Mouse (Mus musculus) large intestine, adult 2 months (tissue): ENCODE results near the gene Gstt4. TPM values are rescaled to one million over a fixed set of nuclear protein-coding genes. Genes with fewer than 3 reads are reported as not detected.

Experiments used
- polyA plus RNA-seq: library from polyadenylated mRNA; depleted of rRNA; stranded (reverse); fragments of >200 nt; gene quantifications from 2 replicates; pipeline ENCODE4 v1.2.3, GENCODE M21; 2012; rRNA removed

Gene Gstt4
- polyA plus RNA-seq, 1 experiment: not detected

Other genes with a start within 250 kb of the Gstt4 start
- 16.0 and 26.1 TPM in 2 replicates for gene Ggt5, start 233.2 kb downstream of the Gstt4 start, polyA plus RNA-seq
- gene Susd2, start 178.5 kb downstream of the Gstt4 start, polyA plus RNA-seq: 42.9 and 124 TPM in 2 replicates
- gene Cabin1, start 58.2 kb downstream of the Gstt4 start, polyA plus RNA-seq: 20.3 and 36.0 TPM in 2 replicates
- gene Ddt, start 49.1 kb downstream of the Gstt4 start, polyA plus RNA-seq: 81.4 and 104 TPM in 2 replicates
- 0.48 and 0.58 TPM in 2 replicates for gene Gm20441, start 41.6 kb downstream of the Gstt4 start, polyA plus RNA-seq
- 48.6 and 59.5 TPM in 2 replicates for gene Gstt3, start 41.1 kb downstream of the Gstt4 start, polyA plus RNA-seq
- gene Gstt1, start 24.0 kb downstream of the Gstt4 start, polyA plus RNA-seq: 44.8 and 68.1 TPM in 2 replicates
- gene Gstt2, start 14.9 kb upstream of the Gstt4 start, polyA plus RNA-seq: 115 and 146 TPM in 2 replicates
- gene Mif, start 37.7 kb upstream of the Gstt4 start, polyA plus RNA-seq: 739 and 807 TPM in 2 replicates
- 39.2 and 101 TPM in 2 replicates for gene Derl3, start 70.9 kb upstream of the Gstt4 start, polyA plus RNA-seq
- 41.0 and 48.6 TPM in 2 replicates for gene Smarcb1, start 99.1 kb upstream of the Gstt4 start, polyA plus RNA-seq
- gene Chchd10, start 110.6 kb upstream of the Gstt4 start, polyA plus RNA-seq: 348 and 403 TPM in 2 replicates
- gene Mmp11, start 114.0 kb upstream of the Gstt4 start, polyA plus RNA-seq: 5.3 and 7.6 TPM in 2 replicates
- gene Gm867, start 118.1 kb upstream of the Gstt4 start, polyA plus RNA-seq: 0.30 TPM in 1 of 2 replicates, not detected in the other
- 28.0 and 43.9 TPM in 2 replicates for gene Vpreb3, start 120.5 kb upstream of the Gstt4 start, polyA plus RNA-seq
- gene Gm5134, start 132.0 kb upstream of the Gstt4 start, polyA plus RNA-seq: 0.19 and 0.34 TPM in 2 replicates
- 6.5 and 9.4 TPM in 2 replicates for gene Zfp280b, start 210.1 kb upstream of the Gstt4 start, polyA plus RNA-seq